Comparison of ENCODE assay signal across 17 mouse cellular contexts in genomic region chr7:38082971-38083370, GRCm38 (mm10). TPM values are rescaled to one million over a fixed set of nuclear protein-coding genes. Genes with fewer than 3 reads are reported as not detected.
DNase-seq lines count a peak whose midpoint lies in the region; ATAC-seq lines count a peak whose summit lies in the region.
"Had no signal": no experiment of that assay in that cellular context is flagged by ENCODE, and none has a peak within 500 bp of the region (broad histone marks: within the 10 kb centered on the region; RNA-seq: fewer than 3 reads in every experiment).

No protein-coding gene starts in this region.

- ATAC-seq in cerebellum, adult (ENCODE audit: insufficient number of reproducible peaks, low FRiP score, low TSS enrichment): no peak
- ATAC-seq: forebrain, embryonic 14.5 days; forebrain, embryonic 16.5 days had no signal

- peak; percentile 36 for DNase-seq in cerebellum, adult 9-11 months
- peak; percentile 55 for DNase-seq in 3T3-L1 (ENCODE audit: low read depth, low spot score)
- DNase-seq in 416B (ENCODE audit: low read depth): peak; percentile 35
- peak; percentile 44 for DNase-seq in adipocyte (ENCODE audit: low spot score)
- DNase-seq in layer of hippocampus, postnatal 36 days: no peak
- no peak for DNase-seq in kidney, adult 18-20 months
- no peak for DNase-seq in layer of hippocampus, adult 9-10 months (ENCODE audit: low spot score)
- DNase-seq: adrenal gland, postnatal 14 days; adrenal gland, postnatal 36 days; cerebellum, adult 11 months; cerebellum, adult 18-20 months; cerebellum, adult 8-10 months; cerebellum, postnatal 10 days; cerebellum, postnatal 25 days had no signal

RNA-seq across cellular contexts. Expression of gene Ccne1, which starts 24.4 kb away (rescaled TPM):
- 10 to 100 TPM; 14.2 to 14.5 TPM for total RNA-seq in layer of hippocampus, postnatal 36 days (2021)

RNA-seq across cellular contexts. Expression of gene Uri1, which starts 59.6 kb away (rescaled TPM):
- total RNA-seq in layer of hippocampus, postnatal 36 days (2021): 10 to 100 TPM; 31.2 to 33.4 TPM

Comparison
In these comparisons a context has a peak if more than half of its experiments do, and no peak if none do; other contexts are left out.
1. DNase-seq: peak in cerebellum, adult 9-11 months (single experiment), 3T3-L1 (single experiment), 416B (single experiment) and adipocyte (single experiment); none in layer of hippocampus, postnatal 36 days (0 of 2), kidney, adult 18-20 months (single experiment) and layer of hippocampus, adult 9-10 months (single experiment).